Mouse (Mus musculus): ENCODE results near the gene Snx29. TPM values are rescaled to one million over a fixed set of nuclear protein-coding genes. Genes with fewer than 3 reads are reported as not detected.
A peak's percentile ranks its signal among the peaks of the same experiment; 100 is the strongest.

Snx29 gene
- polyA plus RNA-seq, 1 experiment from 2014 or later: 14.3 TPM

GRCm38 (mm10) chr16:11697710-11698357 lies 375.1 kb downstream of the Snx29 start:
- peak; percentile 60 for DNase-seq (ENCODE audit: low spot score)
- Histone ChIP-seq H3K27ac (no peak overlapping the region), H3K4me1 (replicated peaks; ENCODE audit: control insufficient read depth, insufficient read depth, low read length) (peaks cover 6% of the 10 kb centered on the region; the same call in 1 of the 2 replicates), H3K27me3 (ENCODE audit: control insufficient read depth, insufficient read depth, low read length) (no peaks in the 10 kb centered on the region), H3K9ac (no peak overlapping the region), H3K4me2 (replicated peaks) (no peak overlapping the region), H3K36me3 (replicated peaks; ENCODE audit: control insufficient read depth, insufficient read depth) (no peaks in the 10 kb centered on the region), H3K4me3 (replicated peaks; ENCODE audit: low read length) (no peak overlapping the region), H3K9me3 (ENCODE audit: control insufficient read depth, low read length) (no peaks in the 10 kb centered on the region)
- ATAC-seq (ENCODE audit: low FRiP score): peak; percentile 83
- WGBS: 67% methylated on average over 8 of the region's 8 CpGs

DNA sequence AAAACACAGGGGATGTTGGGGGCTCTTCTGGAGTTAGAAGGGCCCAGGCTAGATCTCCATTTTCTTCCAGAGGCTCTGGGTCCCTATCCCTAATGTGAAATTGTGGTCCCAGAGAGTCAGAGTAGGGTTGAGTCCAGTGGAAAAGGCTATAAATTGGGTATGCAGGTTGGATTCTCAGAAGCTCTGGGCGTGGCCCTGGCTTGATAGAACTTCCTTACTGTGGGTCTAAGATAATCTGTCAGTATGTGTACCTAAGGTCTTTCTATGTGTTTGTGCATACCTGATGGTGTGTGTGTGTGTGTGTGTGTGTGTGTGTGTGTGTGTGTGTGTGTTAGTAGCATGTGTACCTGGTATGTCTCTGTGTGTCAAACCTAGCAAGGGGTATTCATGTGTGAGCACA lies 378.9 kb downstream of the Snx29 start:
- no peak for ATAC-seq (ENCODE audit: low FRiP score)
- no peak overlapping the region for H3K4me3 ChIP-seq (replicated peaks; ENCODE audit: low read length)
- 100% methylated on average over 1 of the region's 1 CpGs for WGBS

DNA sequence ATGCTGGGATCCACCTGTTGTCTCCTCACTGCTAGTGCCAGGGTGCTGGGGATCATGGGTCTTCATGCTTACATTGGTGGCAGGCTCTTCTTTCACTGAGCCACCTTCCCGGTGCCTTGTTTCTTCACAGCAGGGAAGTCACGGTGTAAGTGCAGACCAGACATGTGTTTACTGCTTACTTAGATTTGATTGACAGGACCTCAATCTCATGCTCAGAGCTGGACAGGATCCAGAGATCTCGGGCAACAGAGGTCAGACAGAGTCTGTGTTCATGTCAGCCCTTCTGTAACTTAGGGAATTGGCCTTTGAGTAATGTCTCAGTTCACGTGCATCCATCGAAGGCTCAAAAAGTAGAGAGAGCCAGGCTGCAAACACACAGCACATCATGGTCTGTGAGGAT lies 381.4 kb downstream of the Snx29 start:
- DNase-seq (ENCODE audit: low spot score) (no peak), ATAC-seq (ENCODE audit: low FRiP score) (no peak)
- Histone ChIP-seq H3K27ac (no peak overlapping the region), H3K9me3 (ENCODE audit: control insufficient read depth, low read length) (0 out of 2 replicates have a peak, but pooled peaks cover 4% of the 10 kb centered on the region), H3K27me3 (ENCODE audit: control insufficient read depth, insufficient read depth, low read length) (no peaks in the 10 kb centered on the region), H3K9ac (no peak overlapping the region), H3K4me3 (replicated peaks; ENCODE audit: low read length) (no peak overlapping the region), H3K4me2 (replicated peaks) (no peak overlapping the region), H3K36me3 (replicated peaks; ENCODE audit: control insufficient read depth, insufficient read depth) (no peaks in the 10 kb centered on the region), H3K4me1 (replicated peaks; ENCODE audit: control insufficient read depth, insufficient read depth, low read length) (no peaks in the 10 kb centered on the region)
- WGBS: 54% methylated on average over 5 of the region's 5 CpGs

More for the DNA sequence above, 378.9 kb downstream of the Snx29 start:
- no peaks in the 10 kb centered on the region for H3K36me3 ChIP-seq (replicated peaks; ENCODE audit: control insufficient read depth, insufficient read depth)
- H3K27ac ChIP-seq: no peak overlapping the region
- H3K27me3 ChIP-seq (ENCODE audit: control insufficient read depth, insufficient read depth, low read length): no peaks in the 10 kb centered on the region
- no peaks in the 10 kb centered on the region for H3K9me3 ChIP-seq (ENCODE audit: control insufficient read depth, low read length)
- H3K4me1 ChIP-seq (replicated peaks; ENCODE audit: control insufficient read depth, insufficient read depth, low read length): no peaks in the 10 kb centered on the region
- no peak overlapping the region for H3K9ac ChIP-seq
- H3K4me2 ChIP-seq (replicated peaks): no peak overlapping the region
- no peak for DNase-seq (ENCODE audit: low spot score)

GRCm38 (mm10) chr16:11705456-11705855 lies 382.7 kb downstream of the Snx29 start:
- Histone ChIP-seq H3K4me3 (replicated peaks; ENCODE audit: low read length) (no peak overlapping the region), H3K4me2 (replicated peaks) (no peak overlapping the region), H3K27ac (no peak overlapping the region), H3K36me3 (replicated peaks; ENCODE audit: control insufficient read depth, insufficient read depth) (no peaks in the 10 kb centered on the region), H3K27me3 (ENCODE audit: control insufficient read depth, insufficient read depth, low read length) (no peaks in the 10 kb centered on the region), H3K4me1 (replicated peaks; ENCODE audit: control insufficient read depth, insufficient read depth, low read length) (peaks cover 8% of the 10 kb centered on the region; the same call in 1 of the 2 replicates), H3K9me3 (ENCODE audit: control insufficient read depth, low read length) (0 out of 2 replicates have a peak, but pooled peaks cover 4% of the 10 kb centered on the region), H3K9ac (no peak overlapping the region)
- no peak for ATAC-seq (ENCODE audit: low FRiP score)
- DNase-seq (ENCODE audit: low spot score): no peak
- 68% methylated on average over 4 of the region's 4 CpGs for WGBS

DNA sequence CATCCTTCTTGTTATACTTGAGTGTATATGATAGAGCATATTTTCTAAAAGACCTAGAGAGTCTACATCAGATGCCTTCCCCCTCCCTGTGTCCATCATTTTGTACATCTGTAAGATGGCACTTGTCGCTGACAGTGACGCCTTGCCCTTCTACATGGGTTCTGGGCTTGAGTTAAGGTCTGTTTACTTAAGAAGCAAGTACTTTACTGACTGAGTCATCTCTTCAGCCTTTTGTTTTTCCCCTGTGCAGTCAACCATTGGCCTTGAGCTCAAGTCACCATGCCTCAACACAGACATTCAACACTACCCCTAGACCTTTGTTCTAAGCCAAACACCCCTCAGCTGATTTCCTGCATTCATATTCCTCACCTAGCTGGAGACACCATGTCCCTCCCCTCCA lies 385.4 kb downstream of the Snx29 start:
- Histone ChIP-seq H3K9me3 (ENCODE audit: control insufficient read depth, low read length) (0 out of 2 replicates have a peak, but pooled peaks cover 4% of the 10 kb centered on the region), H3K4me2 (replicated peaks) (no peak overlapping the region), H3K36me3 (replicated peaks; ENCODE audit: control insufficient read depth, insufficient read depth) (no peaks in the 10 kb centered on the region), H3K27ac (no peak overlapping the region), H3K4me1 (replicated peaks; ENCODE audit: control insufficient read depth, insufficient read depth, low read length) (peaks cover 11% of the 10 kb centered on the region; the same call in 1 of the 2 replicates), H3K9ac (no peak overlapping the region), H3K4me3 (replicated peaks; ENCODE audit: low read length) (no peak overlapping the region), H3K27me3 (ENCODE audit: control insufficient read depth, insufficient read depth, low read length) (no peaks in the 10 kb centered on the region)
- 97% methylated on average over 2 of the region's 2 CpGs for WGBS
- ATAC-seq (ENCODE audit: low FRiP score) (no peak), DNase-seq (ENCODE audit: low spot score) (no peak)

GRCm38 (mm10) chr16:11709382-11709781 lies 386.7 kb downstream of the Snx29 start:
- H3K9ac ChIP-seq: no peak overlapping the region
- H3K4me3 ChIP-seq (replicated peaks; ENCODE audit: low read length): no peak overlapping the region
- 0 out of 2 replicates have a peak, but pooled peaks cover 4% of the 10 kb centered on the region for H3K9me3 ChIP-seq (ENCODE audit: control insufficient read depth, low read length)
- no peak for ATAC-seq (ENCODE audit: low FRiP score)
- peaks cover 11% of the 10 kb centered on the region; the same call in 1 of the 2 replicates for H3K4me1 ChIP-seq (replicated peaks; ENCODE audit: control insufficient read depth, insufficient read depth, low read length)
- H3K4me2 ChIP-seq (replicated peaks): no peak overlapping the region
- DNase-seq (ENCODE audit: low spot score): no peak
- no peaks in the 10 kb centered on the region for H3K27me3 ChIP-seq (ENCODE audit: control insufficient read depth, insufficient read depth, low read length)
- H3K36me3 ChIP-seq (replicated peaks; ENCODE audit: control insufficient read depth, insufficient read depth): no peaks in the 10 kb centered on the region
- WGBS: 69% methylated on average over 4 of the region's 4 CpGs
- 0 out of 2 replicates have a peak overlapping the region, but pooled peaks have one; percentile 17 for H3K27ac ChIP-seq

DNA sequence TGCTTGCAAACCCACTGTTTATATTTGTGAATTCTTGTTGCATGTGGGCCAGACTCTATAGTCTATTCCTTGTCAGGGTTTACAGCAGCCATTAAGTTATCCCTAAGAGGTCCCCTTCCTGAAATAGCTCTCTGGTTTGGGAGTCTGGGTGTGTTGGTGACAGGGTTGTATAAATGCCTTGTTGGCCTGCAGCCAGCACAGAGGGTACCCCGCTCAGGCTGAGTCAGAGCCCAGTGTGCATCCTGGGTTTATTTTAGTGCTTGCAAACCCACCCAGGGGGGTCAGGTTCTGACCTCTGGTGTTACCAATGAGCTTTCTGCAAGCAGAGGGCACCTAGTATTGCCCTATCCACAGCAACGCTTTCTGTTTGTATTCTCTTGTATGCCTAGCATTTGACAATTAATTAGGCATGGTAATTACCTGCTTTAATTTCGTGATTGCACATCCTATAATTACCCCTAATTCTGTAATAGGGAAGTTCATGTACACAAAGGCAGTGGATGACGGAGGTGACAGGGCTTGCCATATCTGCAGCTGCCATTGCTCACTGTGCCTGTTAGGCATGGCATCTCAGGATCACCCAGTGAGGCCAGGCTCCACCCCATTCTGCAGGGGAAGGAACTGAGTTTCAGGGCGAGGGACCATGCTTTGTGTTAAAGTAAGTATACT lies 387.4 kb downstream of the Snx29 start:
- 0 out of 2 replicates have a peak, but pooled peaks cover 4% of the 10 kb centered on the region for H3K9me3 ChIP-seq (ENCODE audit: control insufficient read depth, low read length)
- H3K9ac ChIP-seq: no peak overlapping the region
- H3K4me1 ChIP-seq (replicated peaks; ENCODE audit: control insufficient read depth, insufficient read depth, low read length): peaks cover 11% of the 10 kb centered on the region; the same call in 1 of the 2 replicates
- no peak overlapping the region for H3K4me2 ChIP-seq (replicated peaks)
- ATAC-seq (ENCODE audit: low FRiP score): peak; percentile 49; the same call in 1 of the 2 replicates
- 39% methylated on average over 5 of the region's 5 CpGs for WGBS
- no peak overlapping the region for H3K4me3 ChIP-seq (replicated peaks; ENCODE audit: low read length)
- no peaks in the 10 kb centered on the region for H3K27me3 ChIP-seq (ENCODE audit: control insufficient read depth, insufficient read depth, low read length)
- no peak for DNase-seq (ENCODE audit: low spot score)
- H3K36me3 ChIP-seq (replicated peaks; ENCODE audit: control insufficient read depth, insufficient read depth): no peaks in the 10 kb centered on the region
- peak overlapping the region; percentile 17; the same call in 1 of the 2 replicates for H3K27ac ChIP-seq

DNA sequence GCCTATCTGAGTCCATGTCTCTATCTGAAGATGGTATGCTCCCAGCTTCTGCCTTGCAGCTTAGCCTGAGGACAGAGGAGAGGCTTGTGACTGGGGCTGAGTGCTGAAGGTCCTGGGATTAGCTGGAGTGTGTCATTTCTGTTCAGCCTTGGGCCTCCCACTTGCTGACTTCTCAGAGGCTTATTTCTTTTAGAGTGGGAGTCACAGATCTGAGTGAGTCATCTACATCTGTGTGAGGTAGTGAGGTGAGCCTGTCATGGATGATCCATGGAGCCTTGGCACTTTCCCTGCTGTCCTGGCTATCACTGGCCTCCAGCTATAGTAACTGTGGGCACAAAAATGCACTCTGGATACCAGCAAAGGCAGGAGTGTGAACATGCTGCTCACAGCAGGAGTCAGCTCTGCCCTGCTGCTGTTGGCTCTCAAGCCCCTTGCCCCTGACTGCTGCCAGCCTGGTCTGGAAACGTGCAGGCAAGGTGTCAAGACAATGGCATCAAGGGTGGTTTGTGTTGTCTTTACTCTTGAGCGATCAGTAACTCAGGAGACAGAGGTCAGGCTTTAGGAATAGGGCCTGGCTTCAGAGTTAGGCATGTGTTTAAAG lies 390.7 kb downstream of the Snx29 start:
- WGBS: 33% methylated on average over 2 of the region's 2 CpGs

DNA sequence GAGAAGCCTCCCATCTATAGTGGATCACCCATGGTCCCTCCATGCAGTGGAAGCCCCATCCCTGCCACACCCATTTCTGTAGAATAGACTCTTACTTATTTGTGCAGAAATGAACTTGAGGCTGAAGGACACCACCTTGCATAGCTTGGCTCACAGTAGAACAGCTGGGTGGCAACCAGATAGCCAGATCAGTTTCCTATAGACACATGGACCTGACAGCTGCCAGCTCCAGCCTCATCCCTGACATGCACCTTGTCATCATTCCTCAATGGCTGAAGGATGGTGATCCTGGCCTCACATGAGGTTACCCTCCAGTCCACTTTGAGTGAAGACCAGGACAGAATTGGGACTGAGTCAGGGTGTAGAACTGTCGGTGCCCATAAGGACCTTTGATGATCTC lies 394.2 kb downstream of the Snx29 start:
- Histone ChIP-seq H3K4me3 (replicated peaks; ENCODE audit: low read length) (no peak overlapping the region), H3K9ac (no peak overlapping the region), H3K27me3 (ENCODE audit: control insufficient read depth, insufficient read depth, low read length) (no peaks in the 10 kb centered on the region), H3K4me1 (replicated peaks; ENCODE audit: control insufficient read depth, insufficient read depth, low read length) (no peaks in the 10 kb centered on the region), H3K4me2 (replicated peaks) (no peak overlapping the region), H3K9me3 (ENCODE audit: control insufficient read depth, low read length) (no peaks in the 10 kb centered on the region), H3K27ac (no peak overlapping the region), H3K36me3 (replicated peaks; ENCODE audit: control insufficient read depth, insufficient read depth) (no peaks in the 10 kb centered on the region)
- 91% methylated on average over 1 of the region's 1 CpGs for WGBS
- ATAC-seq (ENCODE audit: low FRiP score) (no peak), DNase-seq (ENCODE audit: low spot score) (no peak)

More for the DNA sequence above, 390.7 kb downstream of the Snx29 start:
- no peaks in the 10 kb centered on the region for H3K9me3 ChIP-seq (ENCODE audit: control insufficient read depth, low read length)
- no peak overlapping the region for H3K4me2 ChIP-seq (replicated peaks)
- DNase-seq (ENCODE audit: low spot score) (no peak), ATAC-seq (ENCODE audit: low FRiP score) (no peak)
- no peaks in the 10 kb centered on the region for H3K27me3 ChIP-seq (ENCODE audit: control insufficient read depth, insufficient read depth, low read length)
- no peak overlapping the region for H3K9ac ChIP-seq
- no peak overlapping the region for H3K27ac ChIP-seq
- H3K36me3 ChIP-seq (replicated peaks; ENCODE audit: control insufficient read depth, insufficient read depth): no peaks in the 10 kb centered on the region
- peaks cover 11% of the 10 kb centered on the region; the same call in 1 of the 2 replicates for H3K4me1 ChIP-seq (replicated peaks; ENCODE audit: control insufficient read depth, insufficient read depth, low read length)
- H3K4me3 ChIP-seq (replicated peaks; ENCODE audit: low read length): no peak overlapping the region
